Mouse (Mus musculus) midbrain, embryonic 10.5 days (tissue): ENCODE results near the gene Ccl7. TPM values are rescaled to one million over a fixed set of nuclear protein-coding genes. Genes with fewer than 3 reads are reported as not detected.

ENCODE experiments used
- DNase-seq: peaks from one replicate; pipeline ENCODE4 v3.0.0-alpha.2; 2017; ENCODE audit warnings: low spot score
- H3K27ac ChIP-seq: fragments of 300-500 bp; sonication (generic); replicated peaks from 2 replicates; pipeline ENCODE4 v1.5.1; 2016; ENCODE audit warnings: mild to moderate bottlenecking
- H3K27me3 ChIP-seq: fragments of 300-500 bp; sonication (generic); 2 replicates; pipeline ENCODE4 v1.6.1; 2016; ENCODE audit warnings: low read depth, mild to moderate bottlenecking; ENCODE audit not compliant: poor library complexity, severe bottlenecking
- H3K36me3 ChIP-seq: fragments of 300-500 bp; sonication (generic); 2 replicates; pipeline ENCODE4 v1.6.1; 2016; ENCODE audit warnings: mild to moderate bottlenecking, moderate library complexity
- H3K4me1 ChIP-seq: fragments of 300-500 bp; sonication (generic); 2 replicates; pipeline ENCODE4 v1.6.1; 2016
- H3K4me3 ChIP-seq: fragments of 300-500 bp; sonication (generic); 2 replicates; pipeline ENCODE4 v1.5.1; 2016; ENCODE audit warnings: mild to moderate bottlenecking, moderate library complexity
- H3K9me3 ChIP-seq: fragments of 300-500 bp; sonication (generic); replicated peaks from 2 replicates; pipeline ENCODE4 v1.6.1; 2016; ENCODE audit warnings: mild to moderate bottlenecking
- WGBS: fragments of 180-500 bp; shearing (Covaris S2); methylation state at CpG from one replicate; pipeline ENCODE4 v1.1.7; 2016; 5-methylcytosine and 5-hydroxymethylcytosine counted together
- polyA plus RNA-seq: library from polyadenylated mRNA; unstranded; fragments of >200 nt; fragmentation: Nextera tagmentation; extraction: Ambion mirVana; gene quantifications from 2 replicates; pipeline ENCODE4 v1.2.1, GENCODE M21; 2016

Gene Ccl7
- polyA plus RNA-seq, 1 experiment from 2014 or later, result 0.15 TPM

DNA sequence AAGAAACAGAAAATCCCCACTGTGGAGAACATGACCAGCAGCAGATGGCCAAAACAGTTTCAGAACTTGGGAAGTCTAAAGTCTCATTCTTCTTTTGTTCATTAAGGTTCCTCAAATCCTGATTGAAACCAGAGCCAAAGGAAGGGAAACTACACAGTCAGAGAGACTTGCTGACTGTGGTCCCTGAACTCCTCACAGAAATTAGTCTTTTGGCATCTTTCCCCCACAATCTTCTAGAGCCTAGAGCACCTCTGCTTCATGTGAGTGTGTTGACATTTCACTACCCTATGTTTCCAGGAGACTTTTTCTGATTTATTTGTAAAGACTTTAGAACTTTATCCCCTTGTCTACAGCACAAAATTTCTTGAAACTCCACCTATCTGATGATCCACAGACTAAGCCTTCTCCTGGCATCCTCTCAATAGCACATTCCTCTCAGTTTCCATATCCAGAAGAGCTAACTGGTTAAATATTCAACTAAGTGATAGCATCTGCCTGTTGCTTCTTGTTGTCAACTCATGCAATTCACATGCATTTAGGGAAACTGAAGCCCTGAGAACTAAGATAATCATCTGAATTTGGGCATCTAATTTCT lies 32.7 kb downstream of the Ccl7 start:
- Histone ChIP-seq H3K27me3 (no peaks in the 10 kb centered on the region), H3K9me3 (0 out of 2 replicates have a peak, but pooled peaks cover 7% of the 10 kb centered on the region), H3K36me3 (no peaks in the 10 kb centered on the region), H3K27ac (no peak overlapping the region), H3K4me3 (no peak overlapping the region), H3K4me1 (no peaks in the 10 kb centered on the region)
- DNase-seq, result no peak

DNA sequence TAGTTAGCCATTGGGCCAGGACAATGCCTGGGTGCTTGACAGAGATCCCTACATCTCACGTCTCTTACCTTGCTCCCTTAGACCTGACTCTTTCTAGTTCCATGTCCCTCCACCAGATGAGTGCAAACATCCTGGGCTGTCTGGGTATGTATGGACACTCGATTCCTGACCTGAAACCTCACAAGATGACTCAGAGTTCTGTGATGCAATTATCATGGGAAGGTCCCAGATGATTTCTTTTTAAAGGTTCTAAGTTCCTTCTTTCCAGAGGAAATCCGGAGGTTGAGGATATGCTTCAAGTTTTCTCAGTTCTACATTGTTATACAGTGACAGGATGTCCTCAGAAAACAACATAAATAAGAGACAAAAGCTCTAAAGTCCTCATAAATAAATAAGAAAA lies 35.4 kb downstream of the Ccl7 start:
- Histone ChIP-seq H3K36me3 (no peaks in the 10 kb centered on the region), H3K27ac (no peak overlapping the region), H3K9me3 (0 out of 2 replicates have a peak, but pooled peaks cover 3% of the 10 kb centered on the region), H3K4me1 (no peaks in the 10 kb centered on the region), H3K4me3 (no peak overlapping the region), H3K27me3 (no peaks in the 10 kb centered on the region)
- no peak for DNase-seq
- 87% methylated on average over 3 of the region's 3 CpGs for WGBS

DNA sequence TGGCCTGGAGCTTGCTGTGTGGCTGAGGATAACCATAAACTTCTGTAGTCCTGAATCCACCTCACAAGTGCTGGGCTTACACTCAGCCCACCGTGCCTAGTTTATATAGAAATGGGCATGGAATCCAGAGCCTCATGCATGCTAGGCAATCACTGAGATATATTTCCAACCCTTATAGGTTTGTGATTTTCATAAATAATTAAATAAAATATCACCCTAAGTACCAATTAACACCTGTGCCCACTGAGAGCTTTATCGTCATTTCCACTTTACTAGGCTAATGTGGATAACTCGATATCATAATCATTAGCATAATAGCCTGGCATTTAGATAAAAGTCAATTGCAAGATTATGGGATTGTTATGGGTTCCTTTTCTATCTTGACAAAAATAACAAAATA lies 38.8 kb downstream of the Ccl7 start:
- Histone ChIP-seq H3K4me1 (no peaks in the 10 kb centered on the region), H3K36me3 (no peaks in the 10 kb centered on the region), H3K4me3 (no peak overlapping the region), H3K27ac (no peak overlapping the region), H3K27me3 (no peaks in the 10 kb centered on the region), H3K9me3 (no peaks in the 10 kb centered on the region)
- DNase-seq, result no peak
- WGBS, result 95% methylated on average over 3 of the region's 3 CpGs

Other genes starting within 250 kb of the Ccl7 start
- 0.16 TPM in 1 of 2 replicates, not detected in the other for gene 5530401A14Rik, start 185.0 kb upstream of the Ccl7 start, polyA plus RNA-seq
- gene Asic2, start 77.3 kb upstream of the Ccl7 start, polyA plus RNA-seq, result 1.7 and 2.0 TPM in 2 replicates
- gene Ccl2, start 10.1 kb upstream of the Ccl7 start, polyA plus RNA-seq, result 0.58 and 0.94 TPM in 2 replicates
- gene Gm17268, start 7.2 kb upstream of the Ccl7 start, polyA plus RNA-seq, result not detected in 2 replicates
- gene Ccl11, start 12.1 kb downstream of the Ccl7 start, polyA plus RNA-seq, result not detected in 2 replicates
- gene Ccl12, start 56.1 kb downstream of the Ccl7 start, polyA plus RNA-seq, result 1.0 TPM in 1 of 2 replicates, not detected in the other
- not detected in 2 replicates for gene Ccl8, start 69.5 kb downstream of the Ccl7 start, polyA plus RNA-seq